Mouse (Mus musculus) embryonic fibroblast, embryonic 13.5 days (primary cell): Measurements from ENCODE around the gene Pik3r1. TPM values are rescaled to one million over a fixed set of nuclear protein-coding genes. Genes with fewer than 3 reads are reported as not detected.

Experiments
- H3K27ac ChIP-seq: 2 replicates; pipeline ENCODE4 v1.5.1; 2012; ENCODE audit warnings: low read length, control low read depth, inconsistent platforms; ENCODE audit not compliant: insufficient read depth
- H3K4me1 ChIP-seq: 2 replicates; pipeline ENCODE4 v1.6.1; 2011; ENCODE audit warnings: low read length; ENCODE audit not compliant: control insufficient read depth, insufficient read depth
- H3K4me3 ChIP-seq: 2 replicates; pipeline ENCODE4 v1.5.1; 2011; ENCODE audit warnings: mild to moderate bottlenecking, control low read depth, low read length; ENCODE audit not compliant: insufficient read depth
- CTCF ChIP-seq: IDR thresholded peaks from 2 replicates; pipeline ENCODE4 v1.5.1; 2011; ENCODE audit warnings: mild to moderate bottlenecking, control low read depth, low read length, moderate library complexity, borderline replicate concordance; ENCODE audit not compliant: insufficient read depth
- POLR2A ChIP-seq: IDR thresholded peaks from 2 replicates; pipeline ENCODE4 v1.6.1; 2011; ENCODE audit warnings: low read depth, mild to moderate bottlenecking, control low read depth, low read length, moderate library complexity
- polyA plus RNA-seq: library from polyadenylated mRNA; stranded (reverse); fragments of >200 nt; gene quantifications from 2 replicates; pipeline ENCODE4 v1.2.4, GENCODE M21; 2011; ENCODE audit warnings: low read depth; ENCODE audit not compliant: missing spikeins, insufficient read length

The Pik3r1 gene
- polyA plus RNA-seq, 1 experiment = 78.3 TPM

DNA sequence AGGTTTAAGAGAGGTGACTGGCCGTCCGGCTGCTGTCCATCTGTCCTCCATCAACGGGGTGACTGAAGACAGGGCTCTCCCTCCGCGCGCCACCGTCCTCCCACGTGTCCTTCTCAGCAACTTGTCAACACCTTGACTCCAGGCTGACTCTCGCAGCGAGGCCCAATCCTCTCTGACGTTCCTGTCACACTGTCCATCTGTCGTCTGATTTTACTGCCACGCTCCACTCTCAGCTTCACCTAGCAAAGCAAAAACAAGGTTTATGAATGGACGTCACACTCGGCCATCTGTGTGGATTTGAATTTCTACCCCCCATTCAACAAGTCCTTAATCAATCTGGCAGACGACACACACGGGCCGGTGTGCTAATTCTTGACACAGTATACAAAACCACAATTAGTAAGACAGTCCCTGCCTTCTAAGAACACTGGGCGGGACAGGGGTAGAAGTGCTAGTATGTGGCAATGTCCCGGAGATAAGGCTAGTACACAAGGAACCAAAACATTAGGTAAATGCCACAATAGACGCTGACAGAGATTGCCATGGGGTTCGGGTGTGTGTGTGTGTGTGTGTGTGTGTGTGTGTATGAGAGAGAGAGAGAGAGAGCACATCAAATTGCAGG lies 10.1 kb downstream of the Pik3r1 start:
- Histone ChIP-seq H3K4me3 (no peak overlapping the region), H3K27ac (no peak overlapping the region), H3K4me1 (peaks cover 15% of the 10 kb centered on the region)

DNA sequence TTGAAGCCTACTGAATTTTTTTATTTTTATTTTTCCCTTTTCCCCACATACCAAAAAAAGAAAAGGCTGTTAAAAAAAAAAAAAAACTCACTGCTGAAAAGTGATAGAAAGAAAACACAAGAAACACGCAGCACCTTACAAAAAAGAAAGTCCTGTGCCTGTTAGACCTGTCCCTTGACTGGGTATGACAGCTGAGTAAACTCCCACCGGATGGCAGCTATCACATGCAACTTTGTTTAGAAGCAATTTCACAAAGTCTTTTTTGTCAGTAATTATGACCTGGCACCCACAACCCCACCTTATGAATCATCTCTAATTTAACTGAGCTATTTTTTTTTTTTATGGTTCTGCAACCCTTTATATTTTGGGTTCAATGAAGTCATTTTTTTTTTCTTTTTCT lies 12.8 kb downstream of the Pik3r1 start:
- Histone ChIP-seq H3K4me3 (no peak overlapping the region), H3K4me1 (peaks cover 11% of the 10 kb centered on the region), H3K27ac (no peak overlapping the region)
- no peak for TF ChIP-seq POLR2A
- TF ChIP-seq CTCF = no peak

More for the DNA sequence above, 10.1 kb downstream of the Pik3r1 start:
- no peak for TF ChIP-seq POLR2A

DNA sequence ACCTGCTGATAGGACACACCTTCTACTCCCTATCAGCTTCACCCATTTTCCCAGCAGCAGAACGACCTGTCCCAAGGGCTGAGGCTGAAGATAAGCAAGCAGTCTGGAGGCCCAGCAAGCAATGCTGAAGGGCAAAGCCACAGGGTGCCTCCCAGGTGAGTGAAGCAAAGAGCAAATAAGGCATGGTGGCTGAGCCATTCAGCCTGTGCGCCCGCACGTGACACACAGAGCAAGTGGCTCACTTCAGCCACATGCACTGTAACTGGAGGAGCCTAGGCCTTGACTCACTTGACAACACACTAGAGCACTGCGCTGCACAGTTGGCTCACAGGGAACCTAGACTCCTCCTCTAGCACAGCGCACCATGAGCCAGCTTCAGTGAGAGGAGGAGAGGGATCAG lies 14.4 kb downstream of the Pik3r1 start:
- TF ChIP-seq CTCF (no peak), POLR2A (no peak)
- Histone ChIP-seq H3K4me3 (no peak overlapping the region), H3K4me1 (peaks cover 9% of the 10 kb centered on the region), H3K27ac (no peak overlapping the region)

DNA sequence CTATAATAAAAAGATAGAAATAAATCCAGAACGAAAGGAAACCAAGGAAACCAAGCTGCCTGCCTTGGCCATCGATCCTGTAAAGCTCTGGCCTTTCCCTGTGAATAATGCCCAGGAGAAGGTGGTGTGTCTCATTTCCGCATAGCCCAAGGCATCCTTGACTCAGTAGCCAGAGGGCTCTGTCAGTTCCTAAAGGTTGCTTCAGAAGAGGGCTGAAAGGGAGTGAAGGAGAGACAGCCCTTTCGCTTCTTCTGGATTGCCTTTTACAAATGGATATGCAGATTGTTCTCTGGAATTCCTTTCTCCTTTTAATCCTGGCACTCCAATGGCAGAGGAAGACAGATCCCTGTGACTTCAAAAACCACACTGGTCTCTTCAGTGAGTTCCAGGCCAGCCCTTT lies 16.2 kb downstream of the Pik3r1 start:
- Histone ChIP-seq H3K4me1 (no peaks in the 10 kb centered on the region), H3K27ac (no peak overlapping the region), H3K4me3 (no peak overlapping the region)
- no peak for TF ChIP-seq CTCF
- no peak for TF ChIP-seq POLR2A

DNA sequence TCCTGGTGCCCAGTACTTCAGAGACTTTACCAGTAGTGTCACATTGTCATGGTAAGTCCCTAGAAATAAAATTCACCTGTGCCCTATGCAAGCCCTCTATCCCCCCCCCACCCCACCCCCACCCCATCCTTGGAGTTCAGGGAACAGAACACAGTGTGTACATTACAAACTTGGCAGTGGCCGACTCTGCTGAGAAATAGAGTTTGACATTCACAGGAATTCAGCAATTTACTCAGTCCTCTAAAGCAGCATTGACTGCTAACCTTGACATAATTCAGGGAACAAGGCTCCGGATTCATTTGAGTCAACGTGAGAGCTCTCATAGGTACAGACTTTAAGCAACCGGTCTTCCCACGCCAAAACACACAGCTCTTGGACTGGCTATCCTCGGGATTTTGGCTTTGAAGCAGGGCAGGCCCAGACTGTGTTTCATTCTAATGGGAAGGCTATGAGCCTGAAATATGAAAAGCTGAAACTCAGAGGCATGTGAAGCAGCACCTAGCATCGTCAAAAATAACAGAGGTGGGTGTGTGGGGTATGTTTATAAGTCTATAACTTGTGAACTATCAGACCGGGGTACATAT lies 21.9 kb downstream of the Pik3r1 start:
- Histone ChIP-seq H3K4me1 (no peaks in the 10 kb centered on the region), H3K4me3 (no peak overlapping the region), H3K27ac (no peak overlapping the region)
- TF ChIP-seq CTCF = no peak

DNA sequence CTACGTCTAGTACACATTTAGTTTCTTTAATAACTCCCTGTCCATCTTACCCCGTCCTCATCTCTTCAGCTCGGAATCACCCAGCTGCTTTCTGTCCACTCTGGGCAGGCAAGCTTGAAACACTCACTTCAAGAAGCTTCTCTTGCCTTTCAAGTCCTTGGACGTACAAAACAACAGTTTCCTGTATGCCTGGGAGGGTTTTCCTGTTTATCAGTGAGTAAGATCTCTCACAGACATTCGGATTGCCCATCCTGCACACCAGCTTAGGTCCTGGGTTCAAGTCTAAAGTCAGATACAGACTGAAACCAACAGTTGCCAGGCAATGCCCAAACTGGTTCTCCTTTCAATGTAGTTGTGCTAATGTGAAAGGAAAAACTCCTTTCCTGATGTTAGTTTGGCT lies 23.1 kb downstream of the Pik3r1 start:
- Histone ChIP-seq H3K4me1 (peaks cover 6% of the 10 kb centered on the region), H3K27ac (no peak overlapping the region), H3K4me3 (no peak overlapping the region)
- no peak for TF ChIP-seq CTCF
- no peak for TF ChIP-seq POLR2A

DNA sequence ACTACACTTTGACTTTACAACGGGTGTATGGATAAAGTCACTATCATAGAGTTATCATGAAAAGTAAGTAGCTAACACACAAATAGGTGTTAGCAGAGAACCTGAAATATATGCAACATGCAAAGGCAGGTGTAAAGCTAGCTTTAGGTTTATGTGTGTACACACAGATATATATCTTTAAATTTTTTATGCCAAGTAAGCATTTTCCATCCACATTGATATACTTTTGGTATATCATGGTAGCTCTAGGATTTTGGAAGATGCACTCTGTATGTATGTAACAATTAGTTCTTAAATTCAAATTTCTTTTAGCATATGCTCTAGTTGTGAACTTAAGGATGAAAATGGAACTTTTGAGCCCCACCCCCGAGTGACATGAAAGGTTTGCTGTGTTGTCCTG lies 24.0 kb downstream of the Pik3r1 start:
- Histone ChIP-seq H3K27ac (no peak overlapping the region), H3K4me1 (peaks cover 6% of the 10 kb centered on the region), H3K4me3 (no peak overlapping the region)
- TF ChIP-seq CTCF (no peak), POLR2A (no peak)

DNA sequence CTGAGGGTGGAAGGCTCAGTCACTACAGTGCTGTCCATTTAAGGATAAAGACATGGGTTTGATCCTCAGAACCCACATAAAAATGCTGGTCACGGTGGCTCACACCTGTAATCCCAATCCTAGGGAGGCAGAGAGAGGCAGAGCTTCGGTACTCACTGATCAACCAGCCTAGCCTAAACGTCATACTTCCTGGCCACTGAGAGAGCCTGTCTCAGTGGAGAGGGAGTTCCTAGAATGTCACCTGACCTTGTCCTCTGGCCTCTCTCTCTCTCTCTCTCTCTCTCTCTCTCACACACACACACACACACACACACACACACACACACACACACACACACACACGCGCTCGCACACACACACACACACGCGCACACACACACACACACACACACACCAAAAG lies 24.8 kb downstream of the Pik3r1 start:
- peaks cover 6% of the 10 kb centered on the region for H3K4me1 ChIP-seq
- H3K27ac ChIP-seq = no peak overlapping the region
- TF ChIP-seq CTCF = no peak
- no peak for TF ChIP-seq POLR2A
- no peak overlapping the region for H3K4me3 ChIP-seq

DNA sequence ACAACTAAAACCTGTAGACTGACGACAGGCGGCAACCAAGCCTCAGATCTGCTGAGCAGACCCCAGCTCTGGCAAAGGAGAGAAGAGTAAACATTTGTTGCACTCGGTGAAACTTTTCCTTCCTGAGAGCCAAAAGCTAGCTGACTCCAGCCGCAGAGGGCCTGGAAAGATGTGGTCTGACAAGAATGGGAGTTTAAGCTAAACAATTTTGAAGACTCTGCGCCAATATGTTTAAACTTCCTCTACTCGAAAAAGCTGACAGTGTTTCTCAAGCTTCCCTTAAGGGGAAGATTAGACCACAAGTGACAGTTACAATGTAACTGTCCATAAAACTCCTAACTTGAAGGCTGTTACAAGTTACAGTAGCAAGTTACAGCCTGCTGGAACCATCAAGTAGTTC lies 25.4 kb downstream of the Pik3r1 start:
- peaks cover 6% of the 10 kb centered on the region for H3K4me1 ChIP-seq
- no peak overlapping the region for H3K27ac ChIP-seq
- TF ChIP-seq CTCF (no peak), POLR2A (no peak)
- H3K4me3 ChIP-seq = no peak overlapping the region

DNA sequence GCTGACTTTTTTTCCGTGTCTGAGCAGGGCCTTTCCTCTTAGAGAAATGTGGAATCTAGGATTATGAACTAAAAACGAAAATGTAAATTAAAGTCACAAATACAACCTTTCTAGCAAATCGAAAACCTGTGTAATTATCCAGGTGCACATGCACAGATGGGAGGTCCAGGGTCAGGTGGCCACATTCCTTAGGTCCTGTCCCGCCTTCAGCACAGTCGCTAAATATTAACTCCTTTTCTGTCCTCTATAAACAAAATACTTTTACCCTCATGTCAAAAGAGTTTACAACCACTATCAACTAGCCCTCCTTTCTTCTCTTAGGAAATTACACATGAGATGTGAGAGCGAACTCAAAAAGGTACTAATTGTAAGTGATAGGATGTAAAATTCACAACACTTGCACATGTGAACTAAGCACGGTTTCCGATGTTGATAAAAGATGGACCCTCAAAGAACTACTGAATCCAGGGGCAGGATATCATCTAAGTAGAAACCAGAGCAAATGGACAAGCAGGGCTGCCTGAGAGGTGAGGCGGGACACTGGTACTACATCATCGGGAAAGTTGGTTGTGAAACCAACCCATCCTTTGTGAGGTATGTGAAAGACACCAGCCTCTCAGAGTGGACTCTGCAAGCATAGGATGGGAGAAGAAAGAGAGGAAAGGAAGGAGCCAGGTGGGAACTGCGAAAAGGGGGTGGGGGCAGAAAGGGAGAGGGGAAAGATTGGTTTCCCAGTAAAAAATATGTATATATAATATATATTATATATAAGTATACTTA lies 26.3 kb downstream of the Pik3r1 start:
- TF ChIP-seq CTCF (no peak), POLR2A (no peak)
- Histone ChIP-seq H3K4me3 (no peak overlapping the region), H3K27ac (no peak overlapping the region), H3K4me1 (peaks cover 6% of the 10 kb centered on the region)
